In genomic region chr5:112091867-112092535, GRCm38 (mm10) we compare ENCODE assay signal across 8 mouse cellular contexts.
A peak's percentile ranks its signal among the peaks of the same experiment; 100 is the strongest.
DNase-seq lines count a peak whose midpoint lies in the region; ATAC-seq and TF ChIP-seq lines count a peak whose summit lies in the region.

No protein-coding gene starts in this region.

- H3K27me3 ChIP-seq in kidney, embryonic 14.5 days (ENCODE audit: control insufficient read depth, insufficient read depth, low read length) = no peaks in the 10 kb centered on the region
- no peaks in the 10 kb centered on the region for H3K27me3 ChIP-seq in cerebellum, adult 2 months (ENCODE audit: control insufficient read depth, insufficient read depth, low read length)

- no peak for TF ChIP-seq CTCF in cerebellum, adult 2 months (IDR thresholded peaks at IDR 0.05; ENCODE audit: borderline replicate concordance, insufficient read depth, low read depth, low read length)

- H3K27ac ChIP-seq in kidney, embryonic 14.5 days (ENCODE audit: low read depth, low read length) = no peak overlapping the region
- no peak overlapping the region for H3K27ac ChIP-seq in cerebellum, adult 2 months (ENCODE audit: insufficient read depth, low read length)

- TF ChIP-seq POLR2A in cerebellum, adult 2 months (IDR thresholded peaks at IDR 0.05; ENCODE audit: borderline replicate concordance, insufficient read depth, low read length) = no peak

- DNase-seq in kidney, adult 18-20 months = peak; percentile 16
- peak; percentile 63 to 66 for DNase-seq in cerebellum, adult 2 months
- DNase-seq in frontal cortex, postnatal 14 days (ENCODE audit: low spot score in 2 of 2) = peak; percentile 14 to 26
- DNase-seq in layer of hippocampus, postnatal 36 days = peak; percentile 43 to 50
- DNase-seq in urinary bladder, postnatal 10 days (ENCODE audit: low spot score) = no peak
- no peak for DNase-seq in adrenal gland, postnatal 25 days

- no peaks in the 10 kb centered on the region; the same call in 1 of the 2 replicates for H3K4me1 ChIP-seq in kidney, embryonic 14.5 days (ENCODE audit: control insufficient read depth, insufficient read depth, low read length)
- H3K4me1 ChIP-seq in cerebellum, adult 2 months (ENCODE audit: control insufficient read depth, insufficient read depth, low read length) = peaks cover 27% of the 10 kb centered on the region

- no peak overlapping the region for H3K4me3 ChIP-seq in kidney, embryonic 14.5 days (ENCODE audit: low read length)
- H3K4me3 ChIP-seq in cerebellum, adult 2 months (replicated peaks; ENCODE audit: insufficient read depth, low read depth, low read length) = no peak overlapping the region

- no peak overlapping the region for H3K4me2 ChIP-seq in kidney, embryonic 14.5 days (replicated peaks; ENCODE audit: low read depth, low read length)

- WGBS in kidney, embryonic 14.5 days = 74% methylated on average over 7 of the region's 7 CpGs
- WGBS in cerebellum, adult 2 months = 49% methylated on average over 7 of the region's 7 CpGs

- no peak overlapping the region for H3K9ac ChIP-seq in kidney, embryonic 14.5 days (ENCODE audit: low read depth, low read length)

- no peaks in the 10 kb centered on the region for H3K36me3 ChIP-seq in kidney, embryonic 14.5 days (ENCODE audit: control insufficient read depth, insufficient read depth, low read length)

- no peaks in the 10 kb centered on the region for H3K9me3 ChIP-seq in kidney, embryonic 14.5 days (ENCODE audit: control insufficient read depth, low read length)

- no peak for ATAC-seq in kidney, embryonic 14.5 days (ENCODE audit: low FRiP score, low TSS enrichment)
- ATAC-seq in erythroid progenitor cell, adult 5-6 weeks (replicated peaks; ENCODE audit: low FRiP score, poor library complexity, severe bottlenecking) = no peak

Comparison
In these comparisons a context has a peak if more than half of its experiments do, and no peak if none do; other contexts are left out.
1. DNase-seq: peak in kidney, adult 18-20 months (single experiment), cerebellum, adult 2 months (2 of 2), frontal cortex, postnatal 14 days (2 of 2) and layer of hippocampus, postnatal 36 days (2 of 2); none in urinary bladder, postnatal 10 days (single experiment) and adrenal gland, postnatal 25 days (single experiment).